Mouse (Mus musculus): ENCODE results near the gene Serhl.

Serhl gene

DNA sequence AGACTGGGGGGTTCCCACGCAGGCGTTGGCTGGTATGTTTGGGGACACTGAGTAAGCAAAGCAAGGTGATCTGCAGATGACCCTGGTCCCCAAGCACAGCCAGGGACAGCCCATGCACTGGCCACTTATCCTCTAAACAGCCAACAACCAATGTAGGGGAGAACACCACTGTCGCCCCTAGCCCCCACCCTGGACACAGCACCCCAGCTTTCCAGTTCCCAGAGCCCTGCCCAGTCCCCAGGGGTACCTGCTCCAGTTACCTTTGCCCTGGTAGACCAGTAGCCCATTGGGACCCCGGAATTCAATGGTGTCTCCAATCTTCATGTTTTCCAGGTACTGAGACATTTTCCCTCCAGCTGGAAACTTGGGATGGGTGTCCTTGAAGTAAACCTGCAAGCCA, 71.3 kb downstream of the Serhl start:
- no peak for DNase-seq (ENCODE audit: low read depth in 2 of 2, low spot score in 2 of 2)

- no peak for DNase-seq (ENCODE audit: low read depth in 2 of 2, low spot score in 2 of 2)
Observed at GRCm38 (mm10) chr15:83161062-83161748, 71.9 kb downstream of the Serhl start.

- no peak for DNase-seq (ENCODE audit: low read depth in 2 of 2, low spot score in 2 of 2)
Observed at GRCm38 (mm10) chr15:83162001-83162400, 72.7 kb downstream of the Serhl start.

- no peak for DNase-seq (ENCODE audit: low read depth in 2 of 2, low spot score in 2 of 2)
Observed at GRCm38 (mm10) chr15:83162818-83163485, 73.6 kb downstream of the Serhl start.

GRCm38 (mm10) chr15:83164971-83165471, 75.7 kb downstream of the Serhl start:
- no peak for DNase-seq (ENCODE audit: low read depth in 2 of 2, low spot score in 2 of 2)

DNA sequence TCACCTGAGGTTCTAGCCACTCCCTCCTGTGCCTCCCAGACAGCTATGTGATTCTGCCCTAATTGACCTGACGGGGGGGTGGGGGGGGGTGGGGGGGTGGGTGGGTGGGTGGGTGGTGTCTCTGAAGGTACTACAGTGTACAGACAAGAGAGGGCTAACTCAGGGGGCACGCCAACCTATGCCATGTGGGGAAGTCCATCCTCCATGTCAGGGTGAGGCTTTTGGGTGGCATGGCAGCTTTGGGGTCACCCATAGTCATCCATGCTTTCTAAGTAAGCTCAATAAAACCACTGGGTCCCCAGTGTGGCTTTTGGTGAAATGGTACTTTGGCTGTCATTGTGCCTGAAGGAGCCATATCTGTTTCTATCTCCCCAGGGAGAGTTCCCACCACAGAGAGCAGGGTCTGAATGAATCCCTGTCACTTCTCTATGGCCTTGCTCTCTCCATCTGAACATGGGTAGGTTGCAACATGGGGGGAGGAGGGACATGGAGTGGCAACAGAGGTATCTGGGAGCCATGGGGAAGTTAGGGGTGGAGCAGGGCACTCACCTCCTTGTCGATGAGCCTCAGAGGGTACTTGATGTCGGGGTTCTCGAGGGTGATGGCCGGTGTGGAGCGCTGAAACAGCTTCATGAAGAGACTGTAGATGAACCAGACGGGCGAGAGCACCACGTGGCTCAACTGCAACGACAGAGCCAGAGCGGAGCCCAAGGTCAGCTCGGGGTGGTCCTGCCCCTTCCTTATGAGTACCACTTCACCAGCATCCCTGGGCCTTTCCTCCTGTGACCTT, 76.4 kb downstream of the Serhl start:
- no peak for DNase-seq (ENCODE audit: low read depth in 2 of 2, low spot score in 2 of 2)

Measured in CD8-positive naive resting alpha-beta T cell, adult 2 months (primary cell).